Mouse (Mus musculus): Measurements from ENCODE around the gene Iqca.
A peak's percentile ranks its signal among the peaks of the same experiment; 100 is the strongest.

DNA sequence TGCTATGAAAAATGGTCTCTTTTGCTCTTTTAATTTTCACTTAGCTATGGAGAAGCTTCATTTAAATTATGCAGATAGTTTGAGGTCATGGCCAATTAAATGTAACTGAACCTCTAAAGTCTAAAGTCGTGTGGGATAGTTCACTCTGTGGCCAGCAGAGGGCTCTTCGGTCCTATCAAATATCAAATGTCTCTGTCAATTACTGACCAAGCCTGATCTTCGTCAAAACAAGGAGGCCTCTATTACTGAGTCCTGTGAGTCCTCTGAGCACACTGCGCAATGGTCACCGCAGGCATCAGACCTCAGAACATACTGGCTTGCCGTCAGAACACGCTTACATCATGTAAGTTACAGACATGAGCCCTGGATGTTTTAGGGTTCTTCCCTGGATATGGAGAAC is 92.6 kb downstream of the Iqca start:
- TF ChIP-seq EP300 (IDR thresholded peaks at IDR 0.05; ENCODE audit: low read depth) (no peak), CTCF (IDR thresholded peaks at IDR 0.05; ENCODE audit: low read depth) (peak; percentile 72)
